9 mouse cellular contexts compared by ENCODE assay signal in the genomic region with DNA sequence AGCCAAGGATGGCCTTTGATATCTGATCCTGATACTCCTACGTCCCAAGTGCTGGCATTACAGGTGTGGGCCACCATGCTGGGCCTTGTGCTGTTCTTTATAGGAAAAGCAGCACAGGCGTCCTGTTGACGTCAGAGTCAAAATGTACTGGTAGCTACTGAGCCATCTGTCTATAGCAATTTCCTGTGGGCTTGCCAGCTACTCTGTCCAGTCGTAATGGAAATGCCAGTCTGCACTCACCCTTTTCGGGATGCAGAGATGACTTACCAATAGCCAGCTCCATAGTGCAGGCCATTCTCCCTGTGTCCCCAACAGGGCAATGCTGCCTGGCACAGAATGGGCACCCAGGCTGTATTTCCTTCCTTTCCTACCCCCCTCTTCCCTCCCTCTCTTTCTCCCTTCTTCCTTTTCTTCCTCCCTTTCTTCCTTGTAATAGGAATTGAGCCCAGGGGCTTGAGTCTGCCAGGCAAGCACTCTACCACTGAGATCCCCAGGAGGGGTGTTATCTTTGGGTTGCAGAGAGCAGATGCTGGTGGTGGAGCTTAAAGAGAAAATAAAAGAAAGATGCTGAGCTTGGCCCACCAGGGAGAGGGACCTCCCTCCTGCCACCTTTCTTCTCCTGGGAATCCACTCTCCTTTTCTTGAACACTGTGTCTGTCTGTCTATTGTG.
DNase-seq lines count a peak whose midpoint lies in the region; ATAC-seq and TF ChIP-seq lines count a peak whose summit lies in the region.
"Had no signal": no experiment of that assay in that cellular context is flagged by ENCODE, and none has a peak within 500 bp of the region (broad histone marks: within the 10 kb centered on the region; RNA-seq: fewer than 3 reads in every experiment).

No protein-coding gene starts in this region.

- no peak for TF ChIP-seq CTCF in cerebellum, adult 2 months (IDR thresholded peaks at IDR 0.05; ENCODE audit: borderline replicate concordance, insufficient read depth, low read depth, low read length)

- no peak for DNase-seq in heart, adult 18-20 months
- DNase-seq in cerebellum, adult 2 months, result peak; percentile 79 to 91
- peak; percentile 38 for DNase-seq in midbrain, embryonic 14.5 days
- DNase-seq in thymus, adult 18-20 months, result no peak
- DNase-seq in adrenal gland, adult 8-10 months, result no peak
- no peak for DNase-seq in gastrocnemius, postnatal 4 days (ENCODE audit: low spot score in 2 of 2)

- peaks cover 39% of the 10 kb centered on the region for H3K4me1 ChIP-seq in heart, embryonic 15.5 days (replicated peaks)
- H3K4me1 ChIP-seq in cerebellum, adult 2 months (ENCODE audit: control insufficient read depth, insufficient read depth, low read length), result peaks cover 37% of the 10 kb centered on the region
- H3K4me1 ChIP-seq in forebrain, embryonic 15.5 days, result peaks cover 26% of the 10 kb centered on the region
- H3K4me1 ChIP-seq in midbrain, embryonic 14.5 days (ENCODE audit: control insufficient read depth, insufficient read depth, low read length), result peaks cover 19% of the 10 kb centered on the region

- no peak overlapping the region for H3K4me2 ChIP-seq in heart, embryonic 15.5 days
- H3K4me2 ChIP-seq in forebrain, embryonic 15.5 days (replicated peaks), result no peak overlapping the region
- H3K4me2 ChIP-seq in midbrain, embryonic 14.5 days (ENCODE audit: low read length), result no peak overlapping the region

- no peaks in the 10 kb centered on the region for H3K36me3 ChIP-seq in heart, embryonic 15.5 days
- no peaks in the 10 kb centered on the region for H3K36me3 ChIP-seq in forebrain, embryonic 15.5 days
- no peaks in the 10 kb centered on the region for H3K36me3 ChIP-seq in midbrain, embryonic 14.5 days (ENCODE audit: control insufficient read depth, insufficient read depth, low read length)

- WGBS in heart, embryonic 15.5 days, result 65% methylated on average over 5 of the region's 5 CpGs
- 7% methylated on average over 5 of the region's 5 CpGs for WGBS in cerebellum, adult 2 months
- 74% methylated on average over 5 of the region's 5 CpGs for WGBS in forebrain, embryonic 15.5 days
- WGBS in midbrain, embryonic 14.5 days, result 80% methylated on average over 5 of the region's 5 CpGs

- no peaks in the 10 kb centered on the region for H3K27me3 ChIP-seq in heart, embryonic 15.5 days
- H3K27me3 ChIP-seq in cerebellum, adult 2 months (ENCODE audit: control insufficient read depth, insufficient read depth, low read length), result no peaks in the 10 kb centered on the region
- H3K27me3 ChIP-seq in forebrain, embryonic 15.5 days, result no peaks in the 10 kb centered on the region
- no peaks in the 10 kb centered on the region for H3K27me3 ChIP-seq in midbrain, embryonic 14.5 days (ENCODE audit: control insufficient read depth, insufficient read depth, low read length)

- H3K4me3 ChIP-seq in heart, embryonic 15.5 days, result no peak overlapping the region
- no peak overlapping the region for H3K4me3 ChIP-seq in cerebellum, adult 2 months (replicated peaks; ENCODE audit: insufficient read depth, low read depth, low read length)
- H3K4me3 ChIP-seq in forebrain, embryonic 15.5 days, result no peak overlapping the region
- H3K4me3 ChIP-seq in midbrain, embryonic 14.5 days (replicated peaks; ENCODE audit: low read depth, low read length), result no peak overlapping the region

- H3K27ac ChIP-seq in heart, embryonic 15.5 days, result peak overlapping the region; percentile 94
- peak overlapping the region; percentile 91 for H3K27ac ChIP-seq in cerebellum, adult 2 months (ENCODE audit: insufficient read depth, low read length)
- peak overlapping the region; percentile 85 for H3K27ac ChIP-seq in forebrain, embryonic 15.5 days (replicated peaks)
- H3K27ac ChIP-seq in midbrain, embryonic 14.5 days (replicated peaks; ENCODE audit: low read depth, low read length), result peak overlapping the region; percentile 78
- H3K27ac ChIP-seq: macrophage had no signal

- ATAC-seq in heart, embryonic 15.5 days (replicated peaks; ENCODE audit: insufficient number of reproducible peaks, insufficient read depth, low FRiP score, low read depth), result no peak
- no peak; the same call in 1 of the 2 replicates for ATAC-seq in forebrain, embryonic 15.5 days (replicated peaks)
- no peak for ATAC-seq in midbrain, embryonic 14.5 days (ENCODE audit: low FRiP score, low TSS enrichment)

- 0 out of 2 replicates have a peak overlapping the region, but pooled peaks have one; percentile 6 for H3K9ac ChIP-seq in heart, embryonic 15.5 days
- H3K9ac ChIP-seq in forebrain, embryonic 15.5 days (replicated peaks), result no peak overlapping the region
- H3K9ac ChIP-seq in midbrain, embryonic 14.5 days (replicated peaks; ENCODE audit: low read length), result 0 out of 2 replicates have a peak overlapping the region, but pooled peaks have one; percentile 5

- peak; percentile 24; the same call in 1 of the 2 replicates for TF ChIP-seq POLR2A in cerebellum, adult 2 months (IDR thresholded peaks at IDR 0.05; ENCODE audit: borderline replicate concordance, insufficient read depth, low read length)

- H3K9me3 ChIP-seq in heart, embryonic 15.5 days (replicated peaks), result no peaks in the 10 kb centered on the region
- H3K9me3 ChIP-seq in forebrain, embryonic 15.5 days, result no peaks in the 10 kb centered on the region
- no peaks in the 10 kb centered on the region for H3K9me3 ChIP-seq in midbrain, embryonic 14.5 days (ENCODE audit: control insufficient read depth, low read length)

Comparison
In these comparisons a context has a peak if more than half of its experiments do, and no peak if none do; other contexts are left out.
1. DNase-seq: peak in cerebellum, adult 2 months (2 of 2) and midbrain, embryonic 14.5 days (single experiment); none in heart, adult 18-20 months (0 of 2), thymus, adult 18-20 months (0 of 2), adrenal gland, adult 8-10 months (single experiment) and gastrocnemius, postnatal 4 days (0 of 2).
2. Peak in every context shown above with its lines, with median percentiles within 50 percentile points of each other: H3K27ac ChIP-seq.